Mouse (Mus musculus) kidney, embryonic 14.5 days (tissue): ENCODE measurements around the gene Cd109. TPM values are rescaled to one million over a fixed set of nuclear protein-coding genes. Genes with fewer than 3 reads are reported as not detected.

ENCODE experiments used
- ATAC-seq: fragments of 200-750 bp; cut with Nextera tagmentation; 2 replicates; pipeline ENCODE4 v1.8.0; 2017; ENCODE audit warnings: moderate number of reproducible peaks, mild to moderate bottlenecking, moderate TSS enrichment, moderate library complexity; ENCODE audit not compliant: low FRiP score, low TSS enrichment
- H3K27ac ChIP-seq: fragments of 300-500 bp; sonication (generic); 2 replicates; pipeline ENCODE4 v1.5.1; 2014; ENCODE audit warnings: low read depth, mild to moderate bottlenecking, low read length, moderate library complexity, mixed read lengths
- H3K27me3 ChIP-seq: fragments of 300-500 bp; sonication (generic); 2 replicates; pipeline ENCODE4 v1.6.1; 2014; ENCODE audit warnings: mild to moderate bottlenecking, low read length; ENCODE audit not compliant: control insufficient read depth, insufficient read depth
- H3K36me3 ChIP-seq: fragments of 300-500 bp; sonication (generic); 2 replicates; pipeline ENCODE4 v1.6.1; 2014; ENCODE audit warnings: low read length, mixed read lengths; ENCODE audit not compliant: control insufficient read depth, insufficient read depth
- H3K4me1 ChIP-seq: fragments of 300-500 bp; sonication (generic); 2 replicates; pipeline ENCODE4 v1.6.1; 2014; ENCODE audit warnings: low read length, mixed read lengths; ENCODE audit not compliant: control insufficient read depth, insufficient read depth
- H3K4me2 ChIP-seq: fragments of 300-500 bp; sonication (generic); replicated peaks from 2 replicates; pipeline ENCODE4 v1.6.1; 2014; ENCODE audit warnings: low read depth, mild to moderate bottlenecking, low read length
- H3K4me3 ChIP-seq: fragments of 300-500 bp; sonication (generic); 2 replicates; pipeline ENCODE4 v1.5.1; 2014; ENCODE audit warnings: mild to moderate bottlenecking, low read length
- H3K9ac ChIP-seq: fragments of 300-500 bp; sonication (generic); 2 replicates; pipeline ENCODE4 v1.6.1; 2014; ENCODE audit warnings: low read depth, mild to moderate bottlenecking, low read length, moderate library complexity
- H3K9me3 ChIP-seq: fragments of 300-500 bp; sonication (generic); 2 replicates; pipeline ENCODE4 v1.6.1; 2016; ENCODE audit warnings: low read length; ENCODE audit not compliant: control insufficient read depth
- WGBS: fragments of 180-500 bp; shearing (Covaris S2); extraction: QIAGEN DNeasy Blood & Tissue Kit; methylation state at CpG from one replicate; pipeline ENCODE4 v1.1.7; 2014; 5-methylcytosine and 5-hydroxymethylcytosine counted together
- polyA plus RNA-seq: library from polyadenylated mRNA; unstranded; fragments of >200 nt; fragmentation: Nextera tagmentation; extraction: Ambion mirVana; gene quantifications from 2 replicates; pipeline ENCODE4 v1.2.1, GENCODE M21; 2014

Cd109 gene
- 4.3 and 7.9 TPM in 2 replicates for polyA plus RNA-seq

- no peaks in the 10 kb centered on the region for H3K36me3 ChIP-seq
- ATAC-seq: peak; percentile 82
- no peaks in the 10 kb centered on the region for H3K9me3 ChIP-seq
- no peak within 1 kb of the TSS for H3K27ac ChIP-seq
- H3K9ac ChIP-seq: peak within 1 kb of the TSS; percentile 58
- peak within 1 kb of the TSS; percentile 98 for H3K4me2 ChIP-seq
- peaks cover 10% of the 10 kb centered on the region for H3K27me3 ChIP-seq
- WGBS: under 1% methylated on average over 42 of the region's 43 CpGs
- no peaks in the 10 kb centered on the region for H3K4me1 ChIP-seq
- peak within 1 kb of the TSS; percentile 68 for H3K4me3 ChIP-seq
These were observed at the start of gene Cd109 for GRCm38 (mm10) chr9:78615401-78616021. TSS of gene Cd109 (plus strand) at chr9:78615546.

- 95% methylated on average over 9 of the region's 9 CpGs for WGBS
- H3K36me3 ChIP-seq: peaks cover 5% of the 10 kb centered on the region; the same call in 1 of the 2 replicates
These were observed 45.4 kb upstream of the Cd109 start for GRCm38 (mm10) chr9:78569934-78570333.

GRCm38 (mm10) chr9:78576466-78576865 is 38.9 kb upstream of the Cd109 start:
- Histone ChIP-seq H3K4me2 (no peak overlapping the region), H3K4me3 (no peak overlapping the region), H3K27ac (no peak overlapping the region), H3K36me3 (peaks cover 3% of the 10 kb centered on the region; the same call in 1 of the 2 replicates), H3K27me3 (no peaks in the 10 kb centered on the region), H3K9me3 (no peaks in the 10 kb centered on the region), H3K4me1 (no peaks in the 10 kb centered on the region), H3K9ac (no peak overlapping the region)
- ATAC-seq: no peak
- 89% methylated on average over 5 of the region's 5 CpGs for WGBS

More at GRCm38 (mm10) chr9:78569934-78570333, 45.4 kb upstream of the Cd109 start:
- no peak for ATAC-seq
- Histone ChIP-seq H3K9ac (no peak overlapping the region), H3K4me2 (no peak overlapping the region), H3K27ac (no peak overlapping the region), H3K4me3 (no peak overlapping the region), H3K27me3 (no peaks in the 10 kb centered on the region), H3K4me1 (no peaks in the 10 kb centered on the region), H3K9me3 (no peaks in the 10 kb centered on the region)

- WGBS: 91% methylated on average over 7 of the region's 7 CpGs
- Histone ChIP-seq H3K27me3 (no peaks in the 10 kb centered on the region), H3K4me2 (no peak overlapping the region), H3K9me3 (no peaks in the 10 kb centered on the region), H3K36me3 (peaks cover 3% of the 10 kb centered on the region; the same call in 1 of the 2 replicates), H3K9ac (no peak overlapping the region), H3K27ac (no peak overlapping the region), H3K4me3 (no peak overlapping the region), H3K4me1 (no peaks in the 10 kb centered on the region)
- no peak for ATAC-seq
These were observed 36.5 kb upstream of the Cd109 start for GRCm38 (mm10) chr9:78578824-78579223.

DNA sequence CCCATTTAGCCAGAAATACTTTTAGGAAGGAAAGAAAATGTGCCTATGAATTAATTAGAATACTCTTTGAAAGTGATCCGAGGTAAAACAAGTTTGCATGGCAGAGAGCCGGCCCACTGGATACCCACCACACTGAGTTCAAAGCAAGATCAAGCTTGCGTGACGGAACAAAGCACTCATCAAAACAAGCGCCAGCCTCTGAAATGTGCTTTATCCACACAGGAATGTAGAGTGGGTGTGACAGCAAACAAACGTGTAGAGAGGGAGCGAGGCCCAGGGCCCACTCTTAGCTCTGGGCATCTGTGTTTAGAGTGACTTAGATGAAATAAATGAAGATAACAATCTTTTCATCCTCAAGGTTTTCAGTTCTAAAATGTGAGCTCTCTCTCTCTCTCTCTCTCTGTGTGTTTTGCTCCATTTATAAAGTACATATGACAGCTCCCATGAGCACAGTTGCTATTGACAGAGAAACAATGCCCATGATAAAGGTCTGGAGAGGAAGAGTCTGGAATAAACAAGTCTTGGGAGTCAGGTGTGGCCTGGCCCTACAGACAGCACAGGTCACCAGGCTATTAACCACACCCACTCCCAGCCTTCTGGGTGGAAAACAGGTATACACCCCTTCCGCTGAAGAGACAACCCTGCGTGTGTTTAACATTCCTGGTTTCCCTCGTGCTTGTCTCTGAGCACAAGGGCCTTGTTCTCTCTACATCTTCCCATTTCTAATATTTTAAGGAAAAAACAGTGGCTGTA is 35.5 kb upstream of the Cd109 start:
- no peak overlapping the region for H3K4me2 ChIP-seq
- H3K27me3 ChIP-seq: no peaks in the 10 kb centered on the region
- peak; percentile 72; the same call in 1 of the 2 replicates for ATAC-seq
- no peak overlapping the region for H3K4me3 ChIP-seq
- H3K4me1 ChIP-seq: no peaks in the 10 kb centered on the region
- no peak overlapping the region for H3K9ac ChIP-seq
- no peaks in the 10 kb centered on the region for H3K9me3 ChIP-seq
- no peaks in the 10 kb centered on the region; the same call in 1 of the 2 replicates for H3K36me3 ChIP-seq
- no peak overlapping the region for H3K27ac ChIP-seq
- 56% methylated on average over 10 of the region's 10 CpGs for WGBS

GRCm38 (mm10) chr9:78587218-78587883 is 28.0 kb upstream of the Cd109 start:
- Histone ChIP-seq H3K4me2 (peak overlapping the region; percentile 61), H3K9ac (peak overlapping the region; percentile 57), H3K9me3 (no peaks in the 10 kb centered on the region), H3K4me3 (peak overlapping the region; percentile 56), H3K4me1 (0 out of 2 replicates have a peak, but pooled peaks cover 6% of the 10 kb centered on the region), H3K36me3 (no peaks in the 10 kb centered on the region; the same call in 1 of the 2 replicates), H3K27me3 (no peaks in the 10 kb centered on the region), H3K27ac (0 out of 2 replicates have a peak overlapping the region, but pooled peaks have one; percentile 49)
- 2% methylated on average over 31 of the region's 31 CpGs for WGBS
- peak; percentile 61 for ATAC-seq

GRCm38 (mm10) chr9:78587914-78588313 is 27.4 kb upstream of the Cd109 start, which contains the start of gene Slc17a5:
TSS of gene Slc17a5 (minus strand) at chr9:78588041.
- WGBS: under 1% methylated on average over 27 of the region's 27 CpGs

DNA sequence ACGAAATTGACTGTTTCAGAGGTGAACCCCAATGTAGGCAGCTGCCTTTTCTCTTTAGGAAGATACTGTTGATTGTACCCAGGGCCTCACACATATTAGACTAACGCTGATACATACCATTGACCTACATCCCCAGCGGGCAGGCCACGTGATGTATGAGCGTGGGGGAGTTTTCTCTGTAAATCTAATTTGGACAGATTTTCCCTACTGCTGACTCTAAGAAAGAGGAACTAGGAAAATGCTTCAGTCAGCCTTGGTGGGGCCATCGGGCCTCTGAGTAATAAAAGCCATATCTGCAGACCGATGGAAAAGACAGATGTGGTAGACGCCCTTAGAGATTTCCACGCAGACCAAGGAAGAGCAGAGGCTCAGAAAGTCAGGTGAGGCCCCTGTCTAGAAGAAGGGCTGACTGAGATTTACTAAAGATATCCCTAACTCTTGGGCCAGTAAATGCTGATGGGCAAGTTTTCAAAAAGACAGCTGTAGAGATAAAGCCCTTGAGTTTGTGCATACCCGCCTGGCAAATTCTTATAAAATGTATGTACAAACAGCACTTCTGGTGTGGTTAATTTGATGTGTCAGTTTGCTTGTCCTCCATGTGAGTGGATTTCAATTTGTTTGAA is 26.8 kb upstream of the Cd109 start:
- WGBS: 47% methylated on average over 10 of the region's 10 CpGs
- Histone ChIP-seq H3K4me2 (peak overlapping the region; percentile 50), H3K27me3 (no peaks in the 10 kb centered on the region), H3K27ac (peak overlapping the region; percentile 68; the same call in 1 of the 2 replicates), H3K4me3 (peak overlapping the region; percentile 56), H3K9me3 (no peaks in the 10 kb centered on the region), H3K9ac (no peak overlapping the region), H3K36me3 (no peaks in the 10 kb centered on the region; the same call in 1 of the 2 replicates), H3K4me1 (0 out of 2 replicates have a peak, but pooled peaks cover 6% of the 10 kb centered on the region)
- peak; percentile 54 for ATAC-seq

More at GRCm38 (mm10) chr9:78587914-78588313, 27.4 kb upstream of the Cd109 start, which contains the start of gene Slc17a5:
- Histone ChIP-seq H3K27me3 (no peaks in the 10 kb centered on the region), H3K36me3 (no peaks in the 10 kb centered on the region; the same call in 1 of the 2 replicates), H3K4me1 (0 out of 2 replicates have a peak, but pooled peaks cover 6% of the 10 kb centered on the region), H3K4me2 (peak within 1 kb of the TSS; percentile 61), H3K27ac (peak within 1 kb of the TSS; percentile 68; the same call in 1 of the 2 replicates), H3K9ac (peak within 1 kb of the TSS; percentile 57), H3K4me3 (peak within 1 kb of the TSS; percentile 56), H3K9me3 (no peaks in the 10 kb centered on the region)
- peak; percentile 98 for ATAC-seq
